Mouse (Mus musculus) thymus, postnatal 0 days (tissue): ENCODE results near the gene Wdr61. TPM values are rescaled to one million over a fixed set of nuclear protein-coding genes. Genes with fewer than 3 reads are reported as not detected.

Experiments used
- DNase-seq: peaks from one replicate; pipeline ENCODE4 v3.0.0-alpha.2; 2015; ENCODE audit warnings: low spot score
- polyA plus RNA-seq: library from polyadenylated mRNA; unstranded; fragments of >200 nt; fragmentation: Nextera tagmentation; extraction: Ambion mirVana; gene quantifications from 2 replicates; pipeline ENCODE4 v1.2.1, GENCODE M21; 2015

The Wdr61 gene
- 154 and 174 TPM in 2 replicates for polyA plus RNA-seq

- DNase-seq = peak; percentile 97
Measured at GRCm38 (mm10) chr9:54733921-54734638, at the start of gene Wdr61. Wdr61 (minus strand) TSS chr9:54734519.

- DNase-seq = no peak
Measured at GRCm38 (mm10) chr9:54784003-54784402, 49.7 kb upstream of the Wdr61 start.

- no peak for DNase-seq
Measured at GRCm38 (mm10) chr9:54782504-54782903, 48.2 kb upstream of the Wdr61 start.

- no peak for DNase-seq
Measured at GRCm38 (mm10) chr9:54779280-54779679, 45.0 kb upstream of the Wdr61 start.

DNA sequence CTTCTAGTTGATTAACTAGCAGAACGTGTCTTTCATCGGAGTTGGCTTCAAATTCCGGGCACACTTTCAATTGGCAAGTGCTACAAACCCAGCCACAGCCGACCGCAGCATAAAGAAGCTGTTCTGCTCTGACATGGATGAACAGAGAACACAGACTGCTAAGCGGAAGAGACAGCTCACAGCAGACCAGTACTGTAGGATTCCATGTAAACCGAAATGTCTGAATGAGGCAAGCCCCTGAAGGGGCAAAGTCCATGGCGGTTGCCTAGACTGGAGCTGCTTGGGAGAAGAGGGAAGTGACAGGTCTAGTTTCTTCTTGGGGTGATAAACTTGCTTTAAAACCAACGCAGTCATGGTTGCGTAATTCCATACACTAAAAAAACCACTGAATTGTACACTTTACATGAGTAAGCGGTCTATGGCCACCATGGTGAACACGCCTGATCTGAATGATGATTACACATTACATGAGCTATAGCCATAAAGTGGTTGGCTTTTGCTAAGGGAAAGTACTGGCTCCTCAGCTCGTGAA is 42.2 kb upstream of the Wdr61 start:
- no peak for DNase-seq

DNA sequence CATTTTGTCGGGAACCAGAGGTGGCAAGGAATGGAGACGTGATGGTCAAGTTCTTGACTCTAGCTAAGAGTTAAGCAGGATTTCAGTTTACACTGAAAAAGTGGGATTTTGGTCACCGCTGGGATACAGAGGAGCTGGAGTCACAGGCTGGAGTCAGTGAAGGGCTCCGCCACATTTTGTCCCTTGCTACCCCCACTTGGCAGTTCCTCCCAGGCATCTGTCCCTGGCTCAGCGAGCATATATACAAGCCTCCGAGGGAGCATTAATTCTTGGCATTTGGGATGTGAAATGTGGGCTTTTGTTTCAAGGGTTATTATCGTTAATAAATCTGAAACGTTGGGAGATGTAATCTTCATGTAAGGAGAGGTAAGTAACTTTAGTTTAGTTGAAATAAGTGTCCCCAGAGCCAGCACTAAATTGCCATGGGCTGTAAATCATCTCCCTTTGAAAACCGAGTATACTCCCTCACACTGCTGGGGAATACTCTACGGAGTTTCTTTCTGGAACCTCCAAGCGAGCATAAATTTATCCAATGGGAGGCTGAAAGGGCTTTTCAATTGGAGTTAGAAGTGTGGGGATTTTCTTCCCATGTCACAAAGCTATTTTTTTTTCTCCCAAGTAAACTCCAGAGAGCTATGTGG is 35.9 kb upstream of the Wdr61 start:
- no peak for DNase-seq

DNA sequence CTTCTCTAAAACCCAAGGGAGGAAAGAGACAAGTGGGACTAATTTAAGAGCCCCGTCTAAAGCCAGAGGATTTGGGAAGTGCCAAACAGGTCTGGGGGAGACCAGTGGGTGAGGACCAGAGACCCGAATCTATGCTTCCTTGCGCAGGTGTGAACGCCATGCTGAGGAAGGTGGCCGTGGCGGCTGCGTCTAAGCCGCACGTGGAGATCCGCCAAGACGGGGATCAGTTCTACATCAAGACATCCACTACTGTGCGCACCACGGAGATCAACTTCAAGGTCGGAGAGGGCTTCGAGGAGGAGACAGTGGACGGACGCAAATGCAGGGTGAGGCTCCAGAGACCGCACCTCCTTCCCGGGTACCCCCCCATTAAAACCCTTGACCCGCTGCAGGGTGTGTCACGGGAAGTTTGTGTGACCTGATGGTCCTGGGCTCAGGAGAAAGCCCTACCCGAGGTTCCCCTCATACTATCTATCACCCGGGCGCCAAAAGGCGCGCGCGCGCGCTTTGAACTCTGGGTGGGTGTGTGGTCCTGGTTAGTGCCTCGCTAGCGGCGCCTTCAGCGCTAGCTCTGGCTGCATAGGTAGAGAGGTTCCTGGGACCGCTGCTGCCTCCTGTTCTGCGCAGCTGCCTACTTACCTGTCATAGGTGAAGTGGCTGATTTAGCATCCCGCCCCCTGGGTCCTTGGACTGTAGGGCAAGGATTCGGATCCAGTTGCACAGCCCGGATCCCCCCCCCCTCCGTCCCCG is 31.2 kb upstream of the Wdr61 start:
- no peak for DNase-seq

DNA sequence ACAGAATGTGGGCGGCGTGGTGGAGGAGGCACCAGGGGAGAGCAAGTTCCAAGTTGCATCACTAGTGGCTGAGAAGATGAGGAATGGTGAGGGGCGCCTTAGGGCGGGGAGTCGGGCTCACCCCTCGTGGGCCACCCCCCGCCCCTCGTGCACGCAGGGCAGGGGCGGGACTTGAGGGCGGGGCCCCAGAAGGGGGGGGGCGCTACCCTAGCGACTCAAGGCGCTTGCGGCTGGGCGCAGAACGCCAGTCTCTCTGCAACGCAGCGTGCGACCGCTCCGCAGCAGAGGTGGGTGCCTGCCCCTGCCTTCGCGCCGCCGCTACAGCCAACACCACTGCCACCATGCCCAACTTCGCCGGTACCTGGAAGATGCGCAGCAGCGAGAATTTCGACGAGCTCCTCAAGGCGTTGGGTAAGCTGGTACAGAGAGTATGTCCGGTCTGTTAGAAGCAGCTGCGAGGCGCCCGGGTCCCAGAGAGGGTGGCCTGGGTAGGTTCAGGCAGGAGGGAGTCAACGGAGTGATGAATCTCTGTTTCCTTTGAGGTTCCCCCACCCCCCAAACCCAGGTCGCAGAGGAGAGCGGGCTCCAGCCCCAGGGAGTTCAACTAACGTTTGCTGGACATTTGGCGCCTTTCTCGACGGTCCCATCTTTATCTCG is 30.4 kb upstream of the Wdr61 start, which contains the start of gene Crabp1:
TSS of gene Crabp1 (plus strand) at position 188 of the 657 bp plus-strand sequence.
- DNase-seq = peak; percentile 2

- DNase-seq = no peak
Measured at GRCm38 (mm10) chr9:54764091-54764490, 29.8 kb upstream of the Wdr61 start.

DNA sequence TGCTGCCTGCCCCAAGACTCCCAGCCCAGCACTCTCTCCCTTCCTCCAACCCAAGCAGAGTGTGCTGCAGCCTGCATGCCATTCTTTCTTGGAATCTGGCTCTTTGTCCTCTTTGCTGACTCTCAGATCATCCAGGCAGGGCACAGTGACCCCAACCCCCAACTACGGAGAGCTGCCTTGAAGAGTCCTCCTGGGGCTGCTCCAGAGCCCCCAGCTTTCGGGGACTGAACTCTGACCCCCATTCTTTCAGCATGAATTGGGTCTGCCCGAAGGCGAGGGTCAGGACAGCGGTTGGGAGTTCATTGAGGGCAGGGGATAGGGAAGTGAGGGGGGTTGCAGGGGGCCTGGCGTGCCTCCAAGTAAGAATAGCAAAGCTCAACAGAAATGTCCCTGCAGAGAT is 25.3 kb upstream of the Wdr61 start:
- no peak for DNase-seq

GRCm38 (mm10) chr9:54752944-54753295 is 18.6 kb upstream of the Wdr61 start:
- DNase-seq = no peak

GRCm38 (mm10) chr9:54752201-54752943 is 18.1 kb upstream of the Wdr61 start:
- no peak for DNase-seq

DNA sequence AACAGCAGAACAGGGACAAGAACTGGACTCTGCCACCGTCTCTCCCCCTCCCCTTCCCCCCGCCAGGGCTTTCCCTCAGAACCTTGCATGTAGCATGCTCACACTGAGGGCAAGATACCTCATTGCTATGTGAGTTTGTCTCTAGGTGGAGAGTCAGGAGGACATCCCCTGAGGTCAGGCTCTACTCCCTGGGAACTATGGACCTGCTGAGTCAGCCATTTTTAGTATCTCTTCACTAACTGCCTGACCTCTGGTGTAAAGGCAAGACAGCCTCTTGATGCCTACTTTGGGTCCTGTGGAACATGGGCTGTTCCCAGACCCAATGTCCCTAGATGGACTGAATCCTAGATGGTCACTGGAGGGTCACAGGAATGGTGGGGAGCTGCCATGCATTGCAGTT is 17.4 kb upstream of the Wdr61 start:
- no peak for DNase-seq

GRCm38 (mm10) chr9:54750215-54750981 is 16.1 kb upstream of the Wdr61 start:
- no peak for DNase-seq

- DNase-seq = no peak
Measured at GRCm38 (mm10) chr9:54745740-54746370, 11.5 kb upstream of the Wdr61 start.

- no peak for DNase-seq
Measured at GRCm38 (mm10) chr9:54743891-54744290, 9.6 kb upstream of the Wdr61 start.

GRCm38 (mm10) chr9:54738376-54738775 is 4.1 kb upstream of the Wdr61 start:
- peak; percentile 9 for DNase-seq

DNA sequence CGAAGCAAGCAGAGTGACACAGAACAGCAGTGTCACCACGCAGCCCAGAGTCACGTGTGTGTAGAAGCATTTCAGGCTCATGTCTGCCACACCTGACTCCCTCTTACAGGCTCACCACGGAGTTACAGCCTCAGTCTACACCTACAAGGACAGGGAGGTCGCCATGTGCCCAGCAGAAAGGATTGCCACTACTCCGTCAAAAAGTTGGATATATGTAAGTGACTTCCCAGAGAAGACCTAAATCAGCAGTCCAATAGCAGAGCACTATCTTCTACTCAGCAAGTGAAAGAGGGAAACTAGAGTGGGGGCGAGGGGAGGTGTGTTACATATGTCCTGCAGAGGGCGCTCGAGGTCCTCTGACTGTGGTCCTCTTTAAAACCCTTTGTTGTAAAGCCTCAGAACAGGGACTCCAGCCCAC is 2.0 kb upstream of the Wdr61 start:
- DNase-seq = peak; percentile 81

- no peak for DNase-seq
Measured at GRCm38 (mm10) chr9:54734639-54735252, 427 bp upstream of the Wdr61 start.
